Mouse (Mus musculus) neural tube, embryonic 11.5 days (tissue): ENCODE results near the gene Vmn1r198. TPM values are rescaled to one million over a fixed set of nuclear protein-coding genes. Genes with fewer than 3 reads are reported as not detected.
"Not testable (repeated sequence)": the region's sequence is repeated elsewhere in the genome, so short reads cannot be mapped to it uniquely, and the experiment has no call there.

Experiments used
- ATAC-seq: fragments of 200-750 bp; cut with Nextera tagmentation; 2 replicates; pipeline ENCODE4 v1.8.0; 2017; ENCODE audit warnings: moderate number of reproducible peaks, mild to moderate bottlenecking, moderate TSS enrichment, moderate library complexity; ENCODE audit not compliant: insufficient read depth, low FRiP score, low TSS enrichment
- DNase-seq: peaks from one replicate; pipeline ENCODE4 v3.0.0-alpha.2; 2015; ENCODE audit warnings: low spot score
- H3K27ac ChIP-seq: fragments of 300-500 bp; sonication (generic); 2 replicates; pipeline ENCODE4 v1.5.1; 2014; ENCODE audit warnings: low read depth, mild to moderate bottlenecking, low read length
- H3K27me3 ChIP-seq: fragments of 300-500 bp; sonication (generic); 2 replicates; pipeline ENCODE4 v1.6.1; 2014; ENCODE audit warnings: mild to moderate bottlenecking, low read length, mixed read lengths; ENCODE audit not compliant: control insufficient read depth, insufficient read depth
- H3K36me3 ChIP-seq: fragments of 300-500 bp; sonication (generic); 2 replicates; pipeline ENCODE4 v1.6.1; 2014; ENCODE audit warnings: mild to moderate bottlenecking, low read length, moderate library complexity, mixed read lengths; ENCODE audit not compliant: control insufficient read depth, insufficient read depth
- H3K4me1 ChIP-seq: fragments of 300-500 bp; sonication (generic); 2 replicates; pipeline ENCODE4 v1.6.1; 2014; ENCODE audit warnings: low read length, mixed read lengths; ENCODE audit not compliant: control insufficient read depth, insufficient read depth
- H3K4me2 ChIP-seq: fragments of 300-500 bp; sonication (generic); 2 replicates; pipeline ENCODE4 v1.6.1; 2014; ENCODE audit warnings: low read depth, mild to moderate bottlenecking, moderate library complexity
- H3K4me3 ChIP-seq: fragments of 300-500 bp; sonication (generic); 2 replicates; pipeline ENCODE4 v1.5.1; 2014; ENCODE audit warnings: low read depth, low read length
- H3K9ac ChIP-seq: fragments of 300-500 bp; sonication (generic); 2 replicates; pipeline ENCODE4 v1.6.1; 2014; ENCODE audit warnings: mild to moderate bottlenecking, low read length
- H3K9me3 ChIP-seq: fragments of 300-500 bp; sonication (generic); 2 replicates; pipeline ENCODE4 v1.6.1; 2016; ENCODE audit warnings: low read length; ENCODE audit not compliant: control insufficient read depth
- WGBS: fragments of 180-500 bp; shearing (Covaris S2); extraction: QIAGEN DNeasy Blood & Tissue Kit; methylation state at CpG from one replicate; pipeline ENCODE4 v1.1.7; 2014; 5-methylcytosine and 5-hydroxymethylcytosine counted together
- polyA plus RNA-seq: library from polyadenylated mRNA; unstranded; fragments of >200 nt; fragmentation: Nextera tagmentation; extraction: Ambion mirVana; gene quantifications from 2 replicates; pipeline ENCODE4 v1.2.1, GENCODE M21; 2014

Vmn1r198 gene
- polyA plus RNA-seq, 1 experiment from 2014 or later = not detected

DNA sequence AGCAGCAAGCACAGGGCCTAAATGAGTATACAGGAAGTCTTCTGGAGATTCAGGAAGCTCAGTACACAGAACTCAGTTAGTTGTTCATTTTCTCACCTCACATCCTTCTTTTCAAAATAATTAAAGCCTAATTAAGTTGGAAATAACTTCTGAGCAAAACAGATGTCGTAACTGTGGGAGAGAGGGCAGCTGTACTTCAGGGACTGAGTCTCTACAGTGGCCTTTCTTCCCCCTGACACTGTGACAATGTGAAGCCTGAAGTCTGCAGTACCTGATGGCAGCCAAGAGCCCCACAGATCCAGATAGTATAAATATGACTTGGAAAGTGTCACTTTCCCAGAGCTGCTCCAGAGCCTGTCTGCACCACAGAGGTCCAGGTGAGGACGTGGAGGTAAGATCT, 29.4 kb downstream of the Vmn1r198 start, which contains the start of gene Vmn1r199:
Vmn1r199 (plus strand) TSS at position 301 of the 400 bp plus-strand sequence.
- no peaks in the 10 kb centered on the region for H3K9me3 ChIP-seq
- H3K27ac ChIP-seq = no peak within 1 kb of the TSS
- no peak within 1 kb of the TSS for H3K9ac ChIP-seq
- H3K36me3 ChIP-seq = no peaks in the 10 kb centered on the region
- ATAC-seq (no peak), DNase-seq (no peak)
- WGBS = 83% methylated on average over 2 of the region's 2 CpGs
- H3K4me1 ChIP-seq = no peaks in the 10 kb centered on the region
- H3K4me2 ChIP-seq = no peak within 1 kb of the TSS
- no peaks in the 10 kb centered on the region for H3K27me3 ChIP-seq
- H3K4me3 ChIP-seq = no peak within 1 kb of the TSS

- H3K9me3 ChIP-seq, H3K4me2 ChIP-seq, H3K27me3 ChIP-seq, H3K27ac ChIP-seq, H3K4me1 ChIP-seq, ATAC-seq, H3K4me3 ChIP-seq, H3K9ac ChIP-seq, DNase-seq, H3K36me3 ChIP-seq: not testable (repeated sequence)
- WGBS = 89% methylated on average over 3 of the region's 3 CpGs
These were observed 31.0 kb downstream of the Vmn1r198 start for GRCm38 (mm10) chr13:22381128-22381527.

DNA sequence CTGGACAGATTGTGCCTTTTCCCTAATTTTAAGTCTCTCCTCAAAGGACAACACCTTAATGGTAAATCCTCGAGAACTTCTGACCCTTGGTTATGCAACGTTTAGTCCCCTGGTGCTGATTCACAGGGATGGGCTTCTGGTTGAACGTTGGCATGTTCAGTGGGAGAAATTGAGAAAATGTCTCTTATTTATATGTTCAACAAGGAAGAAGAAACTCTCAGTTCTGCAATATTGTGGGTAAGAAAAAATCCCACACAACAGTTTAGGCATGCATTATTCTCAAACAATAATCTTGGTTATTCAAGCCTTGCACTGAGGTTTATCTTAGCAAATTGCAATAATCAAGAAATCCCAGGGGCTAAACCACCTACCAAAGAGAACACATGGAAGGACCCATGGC, 33.2 kb downstream of the Vmn1r198 start:
- no peak for ATAC-seq

GRCm38 (mm10) chr13:22387050-22387449, 36.9 kb downstream of the Vmn1r198 start:
- DNase-seq (no peak), ATAC-seq (no peak)
- no peaks in the 10 kb centered on the region for H3K9me3 ChIP-seq
- H3K4me2 ChIP-seq = no peak overlapping the region
- WGBS = 88% methylated on average over 1 of the region's 1 CpGs
- H3K9ac ChIP-seq = no peak overlapping the region
- H3K4me3 ChIP-seq = no peak overlapping the region
- no peak overlapping the region for H3K27ac ChIP-seq
- H3K36me3 ChIP-seq = no peaks in the 10 kb centered on the region
- no peaks in the 10 kb centered on the region for H3K4me1 ChIP-seq
- H3K27me3 ChIP-seq = no peaks in the 10 kb centered on the region

More for the DNA sequence above, 33.2 kb downstream of the Vmn1r198 start:
- H3K9ac ChIP-seq = no peak overlapping the region
- no peaks in the 10 kb centered on the region for H3K9me3 ChIP-seq
- no peaks in the 10 kb centered on the region for H3K4me1 ChIP-seq
- no peaks in the 10 kb centered on the region for H3K36me3 ChIP-seq
- no peaks in the 10 kb centered on the region for H3K27me3 ChIP-seq
- WGBS = 80% methylated on average over 3 of the region's 3 CpGs
- no peak overlapping the region for H3K27ac ChIP-seq
- no peak overlapping the region for H3K4me2 ChIP-seq
- no peak overlapping the region for H3K4me3 ChIP-seq
- no peak for DNase-seq

- ATAC-seq = no peak
- DNase-seq = no peak
These were observed 39.9 kb downstream of the Vmn1r198 start, which contains the start of gene Vmn1r200 for GRCm38 (mm10) chr13:22390073-22390472. Gene Vmn1r200 (plus strand): TSS chr13:22390373.

GRCm38 (mm10) chr13:22402978-22403377, 52.8 kb downstream of the Vmn1r198 start:
- no peaks in the 10 kb centered on the region for H3K9me3 ChIP-seq
- no peaks in the 10 kb centered on the region for H3K36me3 ChIP-seq
- ATAC-seq = no peak
- no peaks in the 10 kb centered on the region for H3K4me1 ChIP-seq
- no peak overlapping the region for H3K4me2 ChIP-seq
- no peak overlapping the region for H3K27ac ChIP-seq
- 100% methylated on average over 1 of the region's 1 CpGs for WGBS
- H3K9ac ChIP-seq = no peak overlapping the region
- no peak overlapping the region for H3K4me3 ChIP-seq
- H3K27me3 ChIP-seq = no peaks in the 10 kb centered on the region
- no peak for DNase-seq

More at GRCm38 (mm10) chr13:22390073-22390472, 39.9 kb downstream of the Vmn1r198 start, which contains the start of gene Vmn1r200:
- Histone ChIP-seq H3K4me2 (no peak within 1 kb of the TSS), H3K4me1 (no peaks in the 10 kb centered on the region), H3K27me3 (no peaks in the 10 kb centered on the region), H3K4me3 (no peak within 1 kb of the TSS), H3K9me3 (no peaks in the 10 kb centered on the region), H3K27ac (no peak within 1 kb of the TSS), H3K36me3 (no peaks in the 10 kb centered on the region), H3K9ac (no peak within 1 kb of the TSS)
- WGBS = 49% methylated on average over 3 of the region's 3 CpGs

Other genes with a start within 250 kb of the Vmn1r198 start
- not detected in 2 replicates for gene Vmn1r189, start 244.5 kb upstream of the Vmn1r198 start, polyA plus RNA-seq
- not detected in 2 replicates for gene Vmn1r191, start 166.4 kb upstream of the Vmn1r198 start, polyA plus RNA-seq
- not detected in 2 replicates for gene Vmn1r192, start 159.2 kb upstream of the Vmn1r198 start, polyA plus RNA-seq
- gene Vmn1r193, start 127.2 kb upstream of the Vmn1r198 start, polyA plus RNA-seq = not detected in 2 replicates
- gene Vmn1r194, start 106.1 kb upstream of the Vmn1r198 start, polyA plus RNA-seq = not detected in 2 replicates
- gene Vmn1r195, start 79.8 kb upstream of the Vmn1r198 start, polyA plus RNA-seq = not detected in 2 replicates
- not detected in 2 replicates for gene Vmn1r196, start 60.4 kb upstream of the Vmn1r198 start, polyA plus RNA-seq
- not detected in 2 replicates for gene Vmn1r197, start 25.8 kb upstream of the Vmn1r198 start, polyA plus RNA-seq
- gene Vmn1r199, start 29.5 kb downstream of the Vmn1r198 start, polyA plus RNA-seq = not detected in 2 replicates
- gene Vmn1r200, start 40.0 kb downstream of the Vmn1r198 start, polyA plus RNA-seq = not detected in 2 replicates
- not detected in 2 replicates for gene Vmn1r201, start 121.6 kb downstream of the Vmn1r198 start, polyA plus RNA-seq
- gene Vmn1r202, start 155.0 kb downstream of the Vmn1r198 start, polyA plus RNA-seq = not detected in 2 replicates
- gene Vmn1r203, start 167.8 kb downstream of the Vmn1r198 start, polyA plus RNA-seq = not detected in 2 replicates
- gene Vmn1r204, start 202.8 kb downstream of the Vmn1r198 start, polyA plus RNA-seq = not detected in 2 replicates
- gene Vmn1r205, start 242.6 kb downstream of the Vmn1r198 start, polyA plus RNA-seq = not detected in 2 replicates